Mouse (Mus musculus): ENCODE results near the gene Iqcn. TPM values are rescaled to one million over a fixed set of nuclear protein-coding genes. Genes with fewer than 3 reads are reported as not detected.
A peak's percentile ranks its signal among the peaks of the same experiment; 100 is the strongest.

The Iqcn gene
- total RNA-seq, 2 experiments from 2014 or later = not detected

DNA sequence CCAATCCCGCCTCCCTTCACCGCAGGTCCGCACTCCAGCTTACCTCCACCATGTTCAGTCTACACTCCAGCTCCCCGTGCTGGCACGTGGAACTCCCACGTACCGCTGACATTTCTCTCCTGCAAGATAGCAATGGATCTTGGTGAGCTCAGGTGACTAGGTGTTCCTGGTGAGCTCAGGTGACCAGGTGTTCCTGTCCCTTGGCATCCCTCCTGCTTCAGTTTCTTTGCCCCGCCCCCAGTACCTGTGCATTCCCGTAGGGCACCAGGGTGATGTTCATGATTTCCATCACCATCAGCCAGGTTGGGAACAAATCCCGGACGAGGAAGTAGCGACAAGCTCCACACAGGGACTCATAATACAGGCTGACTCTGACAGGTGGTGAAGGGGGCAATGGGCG lies 61.4 kb downstream of the Iqcn start:
- ATAC-seq (replicated peaks; ENCODE audit: low FRiP score, poor library complexity, severe bottlenecking) = no peak

DNA sequence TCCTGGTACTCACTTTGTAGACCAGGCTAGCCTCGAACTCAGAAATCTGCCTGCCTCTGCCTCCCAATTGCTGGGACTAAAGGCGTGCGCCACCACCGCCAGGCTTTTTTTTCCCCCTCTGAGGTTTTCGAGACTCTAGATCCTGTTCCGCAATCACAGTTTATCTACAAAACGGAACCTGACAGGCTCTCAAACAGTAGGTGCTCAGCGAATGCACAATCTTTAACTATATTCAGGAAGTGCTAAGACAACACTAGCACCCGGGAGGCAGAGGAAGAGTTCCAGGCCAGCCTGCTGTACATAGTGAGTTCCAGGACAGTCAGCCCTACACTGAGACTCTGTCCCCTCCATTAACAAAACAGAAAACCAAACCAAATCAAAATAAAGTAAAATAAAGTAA lies 62.1 kb downstream of the Iqcn start:
- no peak for ATAC-seq (replicated peaks; ENCODE audit: low FRiP score, poor library complexity, severe bottlenecking)

DNA sequence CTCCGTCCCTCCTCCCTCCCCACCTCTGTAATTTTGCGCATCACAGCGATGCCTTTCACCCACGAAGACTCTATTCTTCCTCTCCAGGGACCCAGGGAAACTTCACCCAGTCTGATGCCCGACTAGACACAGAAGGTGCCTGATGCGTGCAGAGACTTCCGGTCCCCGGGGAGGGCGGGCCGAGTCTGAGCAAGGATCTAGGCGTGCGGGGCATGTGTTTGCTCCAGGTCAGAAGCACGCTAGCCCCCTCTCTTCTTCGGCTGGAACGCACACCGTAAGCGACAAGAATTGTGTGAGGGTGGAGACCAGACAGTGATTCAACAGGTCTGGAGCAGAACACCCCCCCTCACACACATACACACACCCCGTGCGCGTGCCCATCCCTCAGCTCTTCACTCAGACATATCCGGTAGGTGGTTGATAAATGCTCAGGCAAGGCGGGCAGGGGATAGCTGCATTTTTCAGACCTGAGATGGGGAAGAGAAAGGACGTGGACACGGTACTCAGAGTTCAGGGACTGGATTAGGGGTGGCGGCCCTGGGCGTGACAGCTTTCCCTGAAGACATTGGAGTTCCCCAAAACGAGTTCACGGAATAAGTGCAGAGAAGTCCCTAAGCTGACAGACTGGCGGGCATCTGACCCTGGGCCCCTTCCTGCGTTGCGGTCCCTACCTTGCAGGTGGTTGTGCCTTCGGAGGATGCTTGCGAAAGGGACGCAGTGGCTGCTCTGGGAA lies 62.7 kb downstream of the Iqcn start:
- ATAC-seq (replicated peaks; ENCODE audit: low FRiP score, poor library complexity, severe bottlenecking) = no peak

DNA sequence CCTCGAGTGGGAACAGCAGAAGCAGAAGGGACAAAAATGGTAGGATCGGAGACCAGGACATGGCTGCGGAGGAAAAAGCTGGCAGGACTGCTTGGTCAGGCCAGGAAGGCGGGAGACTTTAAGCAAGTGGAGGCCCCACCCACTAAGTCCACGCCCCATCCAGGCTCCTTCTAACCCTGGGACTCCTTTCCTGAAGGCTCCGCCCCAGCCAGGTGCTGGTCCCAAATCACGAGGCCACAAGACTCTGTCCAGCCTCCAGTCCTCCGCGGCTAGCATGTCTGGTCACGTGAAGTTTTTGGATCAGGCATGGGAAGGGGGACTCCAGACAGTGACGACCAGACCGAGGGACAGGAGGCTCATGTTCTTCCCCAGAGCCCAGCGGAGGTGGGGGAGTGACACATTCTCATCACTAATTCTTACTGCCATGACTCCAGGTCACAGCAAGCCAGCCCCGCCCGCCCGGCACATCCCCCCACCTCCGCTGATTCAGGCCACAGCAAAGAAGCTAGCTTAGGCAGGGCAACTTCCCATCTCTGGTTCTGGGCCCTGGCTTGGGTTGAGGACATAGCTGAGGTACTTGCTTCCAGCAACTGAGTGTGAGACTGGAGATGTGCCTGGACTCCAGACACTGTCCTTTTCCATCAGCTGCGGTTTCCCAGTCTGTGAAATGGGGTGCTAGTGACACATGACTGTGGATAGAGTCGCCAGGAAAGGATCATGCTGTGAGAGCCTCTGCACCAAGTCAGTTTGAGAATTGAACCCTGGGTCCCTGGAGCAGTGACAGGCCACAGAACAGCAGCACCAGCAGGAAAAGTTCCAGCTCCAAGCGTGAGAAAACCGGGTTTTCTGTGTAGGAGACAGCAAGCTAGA lies 63.5 kb downstream of the Iqcn start:
- ATAC-seq (replicated peaks; ENCODE audit: low FRiP score, poor library complexity, severe bottlenecking) = peak; percentile 54

Other genes with a start within 250 kb of the Iqcn start
- 0.38 and 1.7 TPM in 2 replicates for gene Klhl26, start 226.5 kb upstream of the Iqcn start, total RNA-seq (2015; ENCODE audit: low replicate concordance)
- gene Klhl26, start 226.5 kb upstream of the Iqcn start, total RNA-seq (2017; ENCODE audit: low replicate concordance) = 1.8 and 2.8 TPM in 2 replicates
- not detected in 2 replicates for gene Tmem59l, start 216.1 kb upstream of the Iqcn start, total RNA-seq (2015; ENCODE audit: low replicate concordance)
- not detected in 2 replicates for gene Tmem59l, start 216.1 kb upstream of the Iqcn start, total RNA-seq (2017; ENCODE audit: low replicate concordance)
- 3.7 TPM in 1 of 2 replicates, not detected in the other for gene Crlf1, start 210.3 kb upstream of the Iqcn start, total RNA-seq (2015; ENCODE audit: low replicate concordance)
- 2.5 TPM in 1 of 2 replicates, not detected in the other for gene Crlf1, start 210.3 kb upstream of the Iqcn start, total RNA-seq (2017; ENCODE audit: low replicate concordance)
- gene Rex1bd, start 196.7 kb upstream of the Iqcn start, total RNA-seq (2015; ENCODE audit: low replicate concordance) = 2.9 and 14.0 TPM in 2 replicates
- gene Rex1bd, start 196.7 kb upstream of the Iqcn start, total RNA-seq (2017; ENCODE audit: low replicate concordance) = 5.2 and 9.5 TPM in 2 replicates
- gene Uba52, start 192.7 kb upstream of the Iqcn start, total RNA-seq (2015; ENCODE audit: low replicate concordance) = 653 and 914 TPM in 2 replicates
- gene Uba52, start 192.7 kb upstream of the Iqcn start, total RNA-seq (2017; ENCODE audit: low replicate concordance) = 249 and 1,009 TPM in 2 replicates
- 27.1 and 47.4 TPM in 2 replicates for gene Fkbp8, start 175.7 kb upstream of the Iqcn start, total RNA-seq (2015; ENCODE audit: low replicate concordance)
- gene Fkbp8, start 175.7 kb upstream of the Iqcn start, total RNA-seq (2017; ENCODE audit: low replicate concordance) = 53.5 and 56.9 TPM in 2 replicates
- gene Kxd1, start 175.5 kb upstream of the Iqcn start, total RNA-seq (2015; ENCODE audit: low replicate concordance) = 21.7 and 45.3 TPM in 2 replicates
- gene Kxd1, start 175.5 kb upstream of the Iqcn start, total RNA-seq (2017; ENCODE audit: low replicate concordance) = 10.9 and 18.1 TPM in 2 replicates
- 2.5 and 5.2 TPM in 2 replicates for gene Ell, start 164.0 kb upstream of the Iqcn start, total RNA-seq (2015; ENCODE audit: low replicate concordance)
- 4.0 and 4.7 TPM in 2 replicates for gene Ell, start 164.0 kb upstream of the Iqcn start, total RNA-seq (2017; ENCODE audit: low replicate concordance)
- gene Isyna1, start 109.1 kb upstream of the Iqcn start, total RNA-seq (2015; ENCODE audit: low replicate concordance) = 3.8 and 6.1 TPM in 2 replicates
- 1.4 and 7.7 TPM in 2 replicates for gene Isyna1, start 109.1 kb upstream of the Iqcn start, total RNA-seq (2017; ENCODE audit: low replicate concordance)
- 6.3 and 10.9 TPM in 2 replicates for gene Ssbp4, start 94.6 kb upstream of the Iqcn start, total RNA-seq (2015; ENCODE audit: low replicate concordance)
- 6.3 and 13.8 TPM in 2 replicates for gene Ssbp4, start 94.6 kb upstream of the Iqcn start, total RNA-seq (2017; ENCODE audit: low replicate concordance)
- gene Lrrc25, start 87.3 kb upstream of the Iqcn start, total RNA-seq (2015; ENCODE audit: low replicate concordance) = 5.4 and 9.0 TPM in 2 replicates
- gene Lrrc25, start 87.3 kb upstream of the Iqcn start, total RNA-seq (2017; ENCODE audit: low replicate concordance) = 0.98 and 2.3 TPM in 2 replicates
- gene Gdf15, start 71.0 kb upstream of the Iqcn start, total RNA-seq (2015; ENCODE audit: low replicate concordance) = not detected in 2 replicates
- gene Gdf15, start 71.0 kb upstream of the Iqcn start, total RNA-seq (2017; ENCODE audit: low replicate concordance) = 0.60 TPM in 1 of 2 replicates, not detected in the other
- 1.2 and 5.9 TPM in 2 replicates for gene Pgpep1, start 43.1 kb upstream of the Iqcn start, total RNA-seq (2015; ENCODE audit: low replicate concordance)
- 0.28 and 1.4 TPM in 2 replicates for gene Pgpep1, start 43.1 kb upstream of the Iqcn start, total RNA-seq (2017; ENCODE audit: low replicate concordance)
- gene Lsm4, start 30.2 kb upstream of the Iqcn start, total RNA-seq (2015; ENCODE audit: low replicate concordance) = 41.1 and 51.6 TPM in 2 replicates
- 20.9 and 26.2 TPM in 2 replicates for gene Lsm4, start 30.2 kb upstream of the Iqcn start, total RNA-seq (2017; ENCODE audit: low replicate concordance)
- gene Jund, start 4.5 kb upstream of the Iqcn start, total RNA-seq (2015; ENCODE audit: low replicate concordance) = 29.2 and 53.9 TPM in 2 replicates
- gene Jund, start 4.5 kb upstream of the Iqcn start, total RNA-seq (2017; ENCODE audit: low replicate concordance) = 52.2 and 61.9 TPM in 2 replicates
- not detected in 2 replicates for gene Gm3336, start 15.1 kb downstream of the Iqcn start, total RNA-seq (2015; ENCODE audit: low replicate concordance)
- gene Gm3336, start 15.1 kb downstream of the Iqcn start, total RNA-seq (2017; ENCODE audit: low replicate concordance) = not detected in 2 replicates
- gene Pde4c, start 20.3 kb downstream of the Iqcn start, total RNA-seq (2015; ENCODE audit: low replicate concordance) = not detected in 2 replicates
- gene Pde4c, start 20.3 kb downstream of the Iqcn start, total RNA-seq (2017; ENCODE audit: low replicate concordance) = not detected in 2 replicates
- gene Rab3a, start 51.2 kb downstream of the Iqcn start, total RNA-seq (2015; ENCODE audit: low replicate concordance) = not detected in 2 replicates
- gene Rab3a, start 51.2 kb downstream of the Iqcn start, total RNA-seq (2017; ENCODE audit: low replicate concordance) = 1.5 TPM in 1 of 2 replicates, not detected in the other
- 8.2 and 9.6 TPM in 2 replicates for gene Mpv17l2, start 57.5 kb downstream of the Iqcn start, total RNA-seq (2015; ENCODE audit: low replicate concordance)
- 3.8 and 6.4 TPM in 2 replicates for gene Mpv17l2, start 57.5 kb downstream of the Iqcn start, total RNA-seq (2017; ENCODE audit: low replicate concordance)
- gene Pik3r2, start 73.3 kb downstream of the Iqcn start, total RNA-seq (2015; ENCODE audit: low replicate concordance) = 4.8 and 12.1 TPM in 2 replicates
- gene Pik3r2, start 73.3 kb downstream of the Iqcn start, total RNA-seq (2017; ENCODE audit: low replicate concordance) = 5.9 and 6.3 TPM in 2 replicates
- gene Mast3, start 101.6 kb downstream of the Iqcn start, total RNA-seq (2015; ENCODE audit: low replicate concordance) = 21.7 and 29.2 TPM in 2 replicates
- gene Mast3, start 101.6 kb downstream of the Iqcn start, total RNA-seq (2017; ENCODE audit: low replicate concordance) = 3.9 and 5.4 TPM in 2 replicates
- gene Il12rb1, start 105.0 kb downstream of the Iqcn start, total RNA-seq (2015; ENCODE audit: low replicate concordance) = not detected in 2 replicates
- gene Il12rb1, start 105.0 kb downstream of the Iqcn start, total RNA-seq (2017; ENCODE audit: low replicate concordance) = 0.14 and 0.51 TPM in 2 replicates
- 15.0 and 25.7 TPM in 2 replicates for gene Arrdc2, start 136.3 kb downstream of the Iqcn start, total RNA-seq (2015; ENCODE audit: low replicate concordance)
- 18.1 and 30.8 TPM in 2 replicates for gene Arrdc2, start 136.3 kb downstream of the Iqcn start, total RNA-seq (2017; ENCODE audit: low replicate concordance)
- not detected in 2 replicates for gene Kcnn1, start 159.8 kb downstream of the Iqcn start, total RNA-seq (2015; ENCODE audit: low replicate concordance)
- not detected in 2 replicates for gene Kcnn1, start 159.8 kb downstream of the Iqcn start, total RNA-seq (2017; ENCODE audit: low replicate concordance)
- 12.3 and 14.2 TPM in 2 replicates for gene Ccdc124, start 170.5 kb downstream of the Iqcn start, total RNA-seq (2015; ENCODE audit: low replicate concordance)
- gene Ccdc124, start 170.5 kb downstream of the Iqcn start, total RNA-seq (2017; ENCODE audit: low replicate concordance) = 11.7 and 13.4 TPM in 2 replicates
- gene Slc5a5, start 189.3 kb downstream of the Iqcn start, total RNA-seq (2015; ENCODE audit: low replicate concordance) = not detected in 2 replicates
- gene Slc5a5, start 189.3 kb downstream of the Iqcn start, total RNA-seq (2017; ENCODE audit: low replicate concordance) = 0.17 TPM in 1 of 2 replicates, not detected in the other
- gene Rpl18a, start 194.0 kb downstream of the Iqcn start, total RNA-seq (2015; ENCODE audit: low replicate concordance) = 1,597 and 1,896 TPM in 2 replicates
- gene Rpl18a, start 194.0 kb downstream of the Iqcn start, total RNA-seq (2017; ENCODE audit: low replicate concordance) = 369 and 492 TPM in 2 replicates
- 2.3 and 4.0 TPM in 2 replicates for gene Map1s, start 202.5 kb downstream of the Iqcn start, total RNA-seq (2015; ENCODE audit: low replicate concordance)
- 2.2 and 3.1 TPM in 2 replicates for gene Map1s, start 202.5 kb downstream of the Iqcn start, total RNA-seq (2017; ENCODE audit: low replicate concordance)